Mouse (Mus musculus) limb, embryonic 15.5 days (tissue): ENCODE measurements at regions not wholly inside any gene's neighbourhood (a gene's known extent, or its start where the extent isn't known, plus 50 kb on each side); places are given as distances from the start of the nearest gene placed in this dataset.

Source experiments
- ATAC-seq: fragments of 200-750 bp; cut with Nextera tagmentation; 2 replicates; pipeline ENCODE4 v1.8.0; 2017; ENCODE audit warnings: low read depth, moderate TSS enrichment; ENCODE audit not compliant: insufficient number of reproducible peaks, low FRiP score, low TSS enrichment
- H3K27ac ChIP-seq: fragments of 300-500 bp; sonication (generic); 2 replicates; pipeline ENCODE4 v1.5.1; 2015; ENCODE audit warnings: moderate library complexity, mild to moderate bottlenecking, inconsistent platforms
- H3K27me3 ChIP-seq: fragments of 300-500 bp; sonication (generic); 2 replicates; pipeline ENCODE4 v1.6.1; 2015; ENCODE audit warnings: inconsistent platforms
- H3K36me3 ChIP-seq: fragments of 300-500 bp; sonication (generic); 2 replicates; pipeline ENCODE4 v1.6.1; 2015; ENCODE audit warnings: inconsistent platforms
- H3K4me1 ChIP-seq: fragments of 300-500 bp; sonication (generic); 2 replicates; pipeline ENCODE4 v1.6.1; 2015; ENCODE audit warnings: inconsistent platforms
- H3K4me2 ChIP-seq: fragments of 300-500 bp; sonication (generic); 2 replicates; pipeline ENCODE4 v1.6.1; 2015; ENCODE audit warnings: mild to moderate bottlenecking, inconsistent platforms
- H3K4me3 ChIP-seq: fragments of 300-500 bp; sonication (generic); 2 replicates; pipeline ENCODE4 v1.5.1; 2015; ENCODE audit warnings: mild to moderate bottlenecking, inconsistent platforms
- H3K9ac ChIP-seq: fragments of 300-500 bp; sonication (generic); 2 replicates; pipeline ENCODE4 v1.6.1; 2015; ENCODE audit warnings: inconsistent platforms
- H3K9me3 ChIP-seq: fragments of 300-500 bp; sonication (generic); 2 replicates; pipeline ENCODE4 v1.6.1; 2016; ENCODE audit warnings: inconsistent platforms
- WGBS: fragments of 180-500 bp; shearing (Covaris S2); methylation state at CpG from one replicate; pipeline ENCODE4 v1.1.7; 2015; 5-methylcytosine and 5-hydroxymethylcytosine counted together

DNA sequence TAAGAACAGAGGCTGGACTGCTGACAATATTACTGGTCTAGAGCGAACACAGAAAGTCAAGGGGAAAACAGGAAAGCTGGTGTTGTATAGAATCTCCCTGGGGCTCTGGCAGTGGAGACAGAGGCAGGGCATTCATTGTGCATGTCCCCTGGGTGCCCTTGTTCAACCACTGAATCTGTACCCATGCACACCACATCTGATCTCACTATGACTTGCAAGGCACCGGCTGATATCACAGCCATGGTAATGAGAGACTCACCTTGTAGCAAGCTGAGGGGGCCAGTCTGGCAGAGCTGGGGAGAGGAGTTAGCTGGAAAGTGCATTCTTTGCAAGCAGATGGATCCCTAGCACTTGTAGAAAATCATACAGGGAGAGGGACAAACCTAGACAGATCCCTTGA, 522.5 kb downstream of the 1700129C05Rik start:
- ATAC-seq = no peak
- no peak overlapping the region for H3K9ac ChIP-seq
- no peak overlapping the region for H3K4me2 ChIP-seq
- no peak overlapping the region for H3K4me3 ChIP-seq
- H3K36me3 ChIP-seq = no peaks in the 10 kb centered on the region
- peaks cover 8% of the 10 kb centered on the region for H3K4me1 ChIP-seq
- WGBS = 87% methylated on average over 2 of the region's 2 CpGs
- H3K9me3 ChIP-seq = no peaks in the 10 kb centered on the region
- no peak overlapping the region for H3K27ac ChIP-seq
- H3K27me3 ChIP-seq = no peaks in the 10 kb centered on the region

DNA sequence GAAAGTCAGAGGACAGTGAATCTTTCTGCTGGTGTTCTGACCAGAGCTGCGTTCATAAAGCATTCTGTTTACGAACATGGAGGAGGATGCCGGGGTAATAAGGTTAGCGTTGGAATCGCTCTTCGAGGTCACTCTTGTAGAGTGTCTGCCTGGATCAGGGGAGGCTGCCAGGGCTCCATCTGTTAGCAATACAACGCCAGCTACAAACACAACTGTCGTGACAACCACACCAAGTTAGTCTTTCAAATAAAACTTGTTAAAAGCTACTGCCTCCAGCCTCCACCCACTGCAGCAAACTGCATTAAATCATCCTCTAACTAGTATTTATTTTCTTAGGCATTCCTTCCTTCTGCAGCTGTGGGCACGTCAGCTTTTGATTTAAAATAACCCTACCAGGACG, 525.0 kb downstream of the 1700129C05Rik start:
- Histone ChIP-seq H3K4me3 (no peak overlapping the region), H3K27ac (no peak overlapping the region), H3K27me3 (no peaks in the 10 kb centered on the region), H3K36me3 (no peaks in the 10 kb centered on the region), H3K4me1 (peaks cover 8% of the 10 kb centered on the region), H3K4me2 (no peak overlapping the region), H3K9ac (no peak overlapping the region), H3K9me3 (no peaks in the 10 kb centered on the region)
- no peak for ATAC-seq
- 16% methylated on average over 10 of the region's 10 CpGs for WGBS

DNA sequence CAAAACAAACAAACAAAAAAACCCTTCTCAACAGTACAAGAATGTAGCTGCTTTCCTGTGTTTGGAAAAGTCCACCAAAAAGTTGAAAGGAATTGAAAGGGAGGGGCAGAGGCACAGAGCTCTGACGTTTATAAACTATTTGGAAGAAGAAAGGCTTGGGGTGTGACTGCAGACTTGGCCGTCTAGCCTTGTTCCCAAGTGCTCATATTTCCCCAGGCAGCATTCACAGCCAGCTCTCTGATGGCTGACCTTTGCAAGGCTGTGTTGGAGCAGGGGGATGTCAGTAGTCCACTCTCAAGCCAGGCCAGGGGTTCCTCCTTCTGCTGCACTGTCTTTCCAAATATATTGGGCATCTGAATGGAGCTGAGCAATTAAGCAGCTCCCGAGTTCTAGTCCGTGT, 534.5 kb downstream of the 1700129C05Rik start:
- no peaks in the 10 kb centered on the region for H3K36me3 ChIP-seq
- H3K27me3 ChIP-seq = no peaks in the 10 kb centered on the region
- no peak for ATAC-seq
- peaks cover 12% of the 10 kb centered on the region; the same call in 1 of the 2 replicates for H3K4me1 ChIP-seq
- 41% methylated on average over 4 of the region's 4 CpGs for WGBS
- no peaks in the 10 kb centered on the region for H3K9me3 ChIP-seq
- no peak overlapping the region for H3K4me3 ChIP-seq
- H3K27ac ChIP-seq = no peak overlapping the region; the same call in 1 of the 2 replicates
- no peak overlapping the region for H3K9ac ChIP-seq
- H3K4me2 ChIP-seq = no peak overlapping the region

DNA sequence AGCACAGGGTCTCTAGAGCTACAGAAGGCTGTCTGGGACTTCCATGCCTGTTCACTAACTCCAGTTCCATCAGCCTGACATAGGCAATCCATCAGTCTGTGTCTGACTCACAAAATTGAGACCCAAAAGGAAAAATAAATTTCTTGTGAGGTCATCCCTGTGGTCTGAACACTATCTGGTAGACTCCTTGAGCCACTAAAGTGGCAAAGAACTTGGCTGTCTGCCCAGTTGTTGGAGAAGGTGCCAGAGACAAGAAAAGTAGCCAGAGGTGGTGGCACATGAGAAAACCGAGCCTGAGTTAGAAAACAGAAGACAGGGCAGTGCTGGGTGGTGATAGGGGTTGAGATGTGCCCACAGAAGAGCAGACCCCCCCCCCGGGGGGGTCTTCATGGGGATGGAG, 535.0 kb downstream of the 1700129C05Rik start:
- Histone ChIP-seq H3K27me3 (no peaks in the 10 kb centered on the region), H3K4me3 (no peak overlapping the region), H3K36me3 (no peaks in the 10 kb centered on the region), H3K27ac (peak overlapping the region; percentile 8; the same call in 1 of the 2 replicates), H3K4me2 (no peak overlapping the region), H3K4me1 (peaks cover 12% of the 10 kb centered on the region; the same call in 1 of the 2 replicates), H3K9me3 (no peaks in the 10 kb centered on the region), H3K9ac (no peak overlapping the region)
- WGBS = 34% methylated on average over 2 of the region's 2 CpGs
- 0 out of 2 replicates have a peak, but pooled peaks have one; percentile 24 for ATAC-seq

DNA sequence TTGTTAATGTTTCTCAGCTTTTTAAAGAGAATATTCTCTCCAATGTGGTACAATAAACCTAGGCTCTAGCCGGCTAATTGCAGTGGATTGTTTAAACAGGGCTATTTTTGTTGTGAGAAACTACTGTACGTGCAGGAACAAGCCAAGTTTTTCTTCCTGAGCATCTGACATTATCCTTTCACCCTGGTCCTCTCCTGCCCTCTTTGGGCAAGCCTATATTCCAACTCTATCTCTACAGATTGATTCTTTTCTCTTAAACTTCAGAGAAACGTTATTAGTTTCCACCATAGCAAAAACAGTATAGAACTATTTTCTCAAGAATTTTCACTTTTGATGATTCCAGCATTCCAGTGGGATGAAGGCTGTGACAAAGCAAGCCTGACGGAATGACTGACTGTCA, 535.2 kb downstream of the Fgf9 start:
- Histone ChIP-seq H3K4me1 (peaks cover 12% of the 10 kb centered on the region; the same call in 1 of the 2 replicates), H3K9me3 (no peaks in the 10 kb centered on the region), H3K36me3 (no peaks in the 10 kb centered on the region), H3K4me3 (no peak overlapping the region), H3K27me3 (no peaks in the 10 kb centered on the region), H3K9ac (no peak overlapping the region), H3K27ac (no peak overlapping the region), H3K4me2 (no peak overlapping the region)
- ATAC-seq = no peak
- 59% methylated on average over 4 of the region's 4 CpGs for WGBS

DNA sequence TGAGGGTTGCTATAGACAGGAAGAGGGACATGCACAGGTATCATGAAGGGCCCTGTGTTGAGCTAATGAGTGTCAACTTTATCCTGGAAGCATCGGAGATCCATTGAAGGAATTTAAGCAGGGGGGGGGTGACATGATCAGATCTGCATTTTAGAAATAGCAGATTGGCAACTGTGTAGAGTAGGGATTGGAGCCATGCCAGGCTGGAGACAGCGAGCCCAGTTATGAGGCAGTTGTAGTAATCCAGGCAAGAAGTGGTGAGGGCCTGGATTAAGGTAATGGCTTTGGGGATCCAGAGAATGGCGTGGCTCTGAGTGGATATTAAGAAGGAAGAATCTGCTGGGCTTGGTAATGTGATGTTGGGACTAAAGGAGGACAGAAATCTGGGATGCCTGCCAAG, 528.5 kb downstream of the Fgf9 start:
- Histone ChIP-seq H3K9me3 (no peaks in the 10 kb centered on the region), H3K27ac (no peak overlapping the region), H3K4me2 (no peak overlapping the region), H3K27me3 (no peaks in the 10 kb centered on the region), H3K9ac (no peak overlapping the region), H3K4me3 (no peak overlapping the region), H3K4me1 (no peaks in the 10 kb centered on the region), H3K36me3 (no peaks in the 10 kb centered on the region)
- 57% methylated on average over 3 of the region's 3 CpGs for WGBS
- ATAC-seq = no peak

DNA sequence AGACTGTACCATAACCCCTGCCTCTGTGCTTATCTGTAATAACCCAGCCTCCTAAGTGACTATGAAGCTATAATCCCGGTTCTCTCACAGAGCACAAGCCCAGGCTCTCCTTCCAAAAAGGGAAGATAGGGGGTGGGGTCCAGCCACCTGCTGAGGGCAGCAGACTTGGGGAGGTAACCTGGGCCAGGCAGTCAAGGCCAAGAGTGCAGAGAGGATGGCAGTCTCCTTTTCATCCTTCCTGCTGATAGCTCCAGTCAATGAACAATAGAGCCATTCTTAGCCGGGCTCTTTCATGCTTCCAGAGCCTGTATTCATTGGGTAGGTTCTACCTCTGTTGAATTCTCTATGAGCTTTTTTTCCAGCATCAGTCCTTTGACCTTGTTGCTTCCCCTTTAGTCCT, 527.5 kb downstream of the Fgf9 start:
- 70% methylated on average over 2 of the region's 2 CpGs for WGBS
- ATAC-seq = no peak
- no peaks in the 10 kb centered on the region for H3K27me3 ChIP-seq

DNA sequence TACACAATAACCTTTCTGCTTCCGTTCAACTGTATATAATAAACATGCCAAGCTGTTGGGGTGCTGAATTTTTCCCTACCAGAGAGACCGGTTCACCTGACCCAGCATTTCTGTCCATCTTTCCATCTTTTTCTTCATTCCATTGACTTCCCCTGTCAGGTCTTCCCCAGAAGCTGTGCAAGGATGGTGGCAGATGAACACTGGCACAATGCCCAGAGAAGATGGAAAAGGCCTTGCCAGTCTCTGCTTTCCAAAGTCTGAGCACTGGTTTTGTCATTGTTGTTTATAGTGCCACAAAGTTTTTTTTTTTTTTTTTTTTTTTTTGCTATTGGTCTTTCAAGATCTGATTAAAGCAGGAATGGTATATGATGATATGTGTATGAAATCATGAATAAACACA, 526.6 kb downstream of the Fgf9 start:
- Histone ChIP-seq H3K27me3 (no peaks in the 10 kb centered on the region), H3K27ac (no peak overlapping the region), H3K9ac (no peak overlapping the region), H3K9me3 (no peaks in the 10 kb centered on the region), H3K4me1 (no peaks in the 10 kb centered on the region), H3K4me2 (no peak overlapping the region), H3K4me3 (no peak overlapping the region), H3K36me3 (no peaks in the 10 kb centered on the region)
- no peak for ATAC-seq
- WGBS = 92% methylated on average over 2 of the region's 2 CpGs

More for the DNA sequence above, 527.5 kb downstream of the Fgf9 start:
- Histone ChIP-seq H3K9ac (no peak overlapping the region), H3K4me1 (no peaks in the 10 kb centered on the region), H3K4me3 (no peak overlapping the region), H3K9me3 (no peaks in the 10 kb centered on the region), H3K27ac (no peak overlapping the region), H3K36me3 (no peaks in the 10 kb centered on the region), H3K4me2 (no peak overlapping the region)

DNA sequence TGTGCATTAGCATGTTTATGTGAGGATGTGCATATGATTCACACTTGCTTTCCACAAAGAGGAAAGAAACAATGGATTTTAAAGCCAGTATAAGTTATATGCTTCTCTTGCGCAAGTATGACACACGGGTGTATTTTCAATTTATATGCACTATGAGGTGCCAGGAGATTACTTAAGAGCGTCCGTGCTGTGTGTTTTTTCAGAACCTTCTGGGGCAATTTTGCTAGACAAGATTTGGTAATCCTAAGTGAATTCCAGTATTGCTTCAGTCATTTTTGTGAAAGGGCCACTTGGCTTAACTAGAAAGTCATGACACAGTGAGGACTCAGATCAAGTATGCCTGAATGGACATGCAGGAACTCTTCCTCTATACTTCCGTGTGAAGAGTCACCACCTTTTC, 511.5 kb downstream of the Fgf9 start:
- Histone ChIP-seq H3K27ac (no peak overlapping the region), H3K27me3 (no peaks in the 10 kb centered on the region), H3K36me3 (no peaks in the 10 kb centered on the region), H3K4me2 (no peak overlapping the region), H3K4me3 (no peak overlapping the region), H3K9ac (no peak overlapping the region), H3K4me1 (no peaks in the 10 kb centered on the region), H3K9me3 (no peaks in the 10 kb centered on the region)
- whole genome bisulfite sequencing = 81% methylated on average over 5 of the region's 5 CpGs
- ATAC-seq = no peak

DNA sequence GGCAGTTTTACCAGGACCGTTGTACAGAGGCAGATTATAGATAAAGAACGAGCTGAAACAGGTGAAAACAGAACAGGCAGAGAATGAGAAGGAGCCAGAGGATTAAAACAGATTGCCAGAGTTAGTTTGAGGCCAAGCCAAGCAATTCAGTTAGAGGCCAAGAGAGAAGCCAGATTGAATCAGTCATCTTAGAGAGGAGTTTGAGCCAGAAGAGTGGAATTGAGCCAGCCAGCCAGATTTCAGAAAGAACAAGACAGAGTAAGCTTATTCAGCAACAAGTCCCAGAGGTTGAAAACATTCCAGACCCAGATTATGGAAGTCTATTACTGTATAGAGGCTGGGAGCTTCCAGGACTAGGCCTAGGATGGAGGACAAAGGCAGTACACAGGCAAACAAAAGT, 499.7 kb downstream of the Fgf9 start:
- no peak overlapping the region for H3K9ac ChIP-seq
- 80% methylated on average over 2 of the region's 2 CpGs for WGBS
- no peak for ATAC-seq
- H3K36me3 ChIP-seq = no peaks in the 10 kb centered on the region
- H3K27ac ChIP-seq = no peak overlapping the region
- H3K4me1 ChIP-seq = no peaks in the 10 kb centered on the region
- no peak overlapping the region for H3K4me2 ChIP-seq
- H3K9me3 ChIP-seq = no peaks in the 10 kb centered on the region
- H3K4me3 ChIP-seq = no peak overlapping the region
- H3K27me3 ChIP-seq = no peaks in the 10 kb centered on the region

DNA sequence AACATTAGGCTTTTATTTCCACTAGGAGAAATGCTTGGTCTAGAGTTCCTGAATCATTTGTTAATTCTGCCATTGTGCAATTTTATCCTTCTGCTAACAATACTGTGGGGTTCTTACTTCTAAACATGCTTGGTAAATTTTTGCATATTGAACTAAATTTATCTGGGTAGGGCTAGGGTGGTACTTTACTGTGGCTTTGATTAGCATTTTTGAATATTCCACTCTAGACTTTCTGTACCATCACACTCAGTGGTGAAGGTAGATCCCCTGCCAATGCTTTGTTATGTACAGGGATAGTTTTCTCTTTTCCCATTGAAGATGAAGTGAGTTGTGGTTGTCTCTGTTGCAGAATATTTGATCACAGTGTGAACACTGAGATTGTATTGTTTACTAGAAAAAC, 497.1 kb downstream of the Fgf9 start:
- no peaks in the 10 kb centered on the region for H3K4me1 ChIP-seq

DNA sequence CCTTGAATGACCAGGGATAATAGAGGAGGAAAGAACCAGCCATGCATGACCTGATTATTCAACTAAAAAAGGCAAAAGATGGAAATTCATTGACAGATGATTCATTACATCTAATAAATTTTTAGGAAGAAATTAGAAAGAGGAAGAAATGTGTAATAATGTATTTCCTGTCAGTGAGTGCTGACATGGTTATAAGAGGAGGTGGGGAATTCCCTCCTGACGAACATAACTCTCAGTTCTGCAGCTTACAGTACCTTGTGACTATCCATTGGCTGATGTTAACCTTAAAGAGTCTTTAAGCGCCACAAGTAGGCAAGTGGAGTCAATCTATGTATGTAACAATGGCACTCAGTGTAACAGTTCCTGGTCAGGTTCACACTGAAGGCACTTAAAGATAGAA, 492.7 kb downstream of the Fgf9 start:
- Histone ChIP-seq H3K27ac (no peak overlapping the region), H3K4me2 (no peak overlapping the region), H3K27me3 (no peaks in the 10 kb centered on the region), H3K36me3 (no peaks in the 10 kb centered on the region), H3K4me3 (no peak overlapping the region), H3K4me1 (no peaks in the 10 kb centered on the region), H3K9ac (no peak overlapping the region), H3K9me3 (no peaks in the 10 kb centered on the region)
- ATAC-seq = no peak
- WGBS = 68% methylated on average over 2 of the region's 2 CpGs

More for the DNA sequence above, 497.1 kb downstream of the Fgf9 start:
- H3K4me3 ChIP-seq = no peak overlapping the region
- H3K9ac ChIP-seq = no peak overlapping the region
- no peaks in the 10 kb centered on the region for H3K9me3 ChIP-seq
- no peaks in the 10 kb centered on the region for H3K27me3 ChIP-seq
- no peak overlapping the region for H3K4me2 ChIP-seq
- ATAC-seq = no peak
- H3K36me3 ChIP-seq = no peaks in the 10 kb centered on the region
- no peak overlapping the region for H3K27ac ChIP-seq

DNA sequence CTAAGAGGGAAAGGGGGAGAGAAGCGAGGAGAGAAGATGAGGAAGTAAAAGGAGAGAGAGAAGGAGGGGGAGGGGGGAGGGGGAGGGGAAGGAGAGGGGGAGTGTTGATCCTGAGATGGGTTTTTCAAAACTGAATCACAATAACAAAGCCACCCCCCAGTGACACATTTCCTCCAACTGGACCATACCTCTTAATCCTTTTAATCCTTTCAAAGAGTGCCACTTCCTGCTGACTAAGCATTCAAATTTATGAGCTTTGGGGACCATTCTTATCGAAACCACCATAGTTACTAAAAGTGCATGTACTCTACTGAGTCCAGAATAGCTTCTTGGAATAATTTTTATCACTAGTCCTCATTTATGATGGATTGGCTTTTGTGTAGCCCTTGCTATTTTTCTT, 480.4 kb downstream of the Fgf9 start:
- no peak overlapping the region for H3K4me2 ChIP-seq
- ATAC-seq = no peak
- WGBS = 61% methylated on average over 2 of the region's 2 CpGs

More for the DNA sequence above, 480.4 kb downstream of the Fgf9 start:
- no peaks in the 10 kb centered on the region for H3K27me3 ChIP-seq
- no peak overlapping the region for H3K4me3 ChIP-seq
- no peak overlapping the region for H3K27ac ChIP-seq
- no peaks in the 10 kb centered on the region for H3K4me1 ChIP-seq
- no peaks in the 10 kb centered on the region for H3K36me3 ChIP-seq
- no peak overlapping the region for H3K9ac ChIP-seq
- H3K9me3 ChIP-seq = no peaks in the 10 kb centered on the region
